Mouse (Mus musculus): ENCODE data around the gene Klc1. TPM values are rescaled to one million over a fixed set of nuclear protein-coding genes. Genes with fewer than 3 reads are reported as not detected.

Gene Klc1
- total RNA-seq, 2 experiments from 2014 or later: 826 to 832 TPM

DNA sequence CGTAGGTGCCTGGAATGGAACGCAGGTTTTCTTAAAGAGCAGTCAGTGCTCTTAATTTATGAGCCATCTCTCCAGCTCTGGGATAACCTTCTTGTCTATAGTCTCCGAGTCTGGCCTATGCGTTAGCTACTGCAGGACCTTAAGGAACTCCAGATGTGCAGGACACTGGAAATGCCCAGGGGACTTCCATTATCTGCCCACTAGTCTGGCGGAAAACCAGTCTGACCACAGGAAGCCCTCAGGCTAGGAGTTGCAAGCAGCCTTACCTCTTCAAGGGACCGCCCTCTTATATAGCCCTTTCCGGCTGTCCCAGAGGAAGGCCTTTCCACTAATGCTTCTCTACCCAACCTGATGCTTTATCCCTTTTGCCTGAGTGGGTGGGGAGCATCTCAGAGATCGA, 17.3 kb upstream of the Klc1 start:
- no peak for DNase-seq (ENCODE audit: low spot score in 2 of 2)

DNA sequence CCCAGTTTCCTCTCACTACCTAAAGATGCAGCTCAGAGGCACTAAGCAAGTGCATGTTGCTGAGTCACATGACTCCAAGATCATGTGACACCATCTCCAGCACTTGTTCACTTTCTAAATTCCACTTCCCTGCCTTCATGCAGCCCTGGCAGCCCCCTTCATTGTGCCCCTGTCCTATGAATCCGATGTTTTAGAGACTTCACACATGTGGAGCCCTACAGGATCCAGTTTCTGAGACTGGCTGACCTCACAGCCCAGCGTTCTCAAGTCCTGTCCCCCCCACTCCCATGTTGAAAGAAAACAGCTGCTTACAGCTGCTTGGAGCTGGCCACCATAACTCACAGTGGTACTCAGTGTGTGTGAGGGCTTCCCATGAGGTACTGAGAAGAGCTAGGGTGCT, 15.2 kb upstream of the Klc1 start:
- no peak for DNase-seq (ENCODE audit: low spot score in 2 of 2)

DNA sequence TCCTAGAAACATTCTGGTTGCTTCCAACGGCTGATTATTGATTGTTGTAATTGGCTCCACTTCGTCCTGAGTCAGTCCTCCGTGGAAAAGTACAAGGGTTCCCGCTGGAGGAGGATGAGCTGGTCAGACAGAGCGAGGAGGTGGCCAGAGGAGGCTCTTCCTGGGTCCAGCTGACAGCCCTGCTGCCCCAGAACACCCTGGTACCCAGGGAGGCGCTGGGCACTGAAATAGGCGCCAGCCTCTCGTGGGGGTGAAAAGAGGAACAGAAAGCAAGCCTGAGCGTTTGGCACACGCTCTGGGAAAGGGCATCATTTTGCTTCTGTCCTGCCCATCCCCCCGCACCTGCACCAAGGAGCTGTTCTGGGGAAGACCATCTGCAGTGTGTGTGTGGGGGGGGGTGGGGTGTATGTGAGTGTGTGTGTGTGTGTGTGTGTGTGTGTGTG, 14.6 kb upstream of the Klc1 start:
- DNase-seq (ENCODE audit: low spot score in 2 of 2): no peak

DNA sequence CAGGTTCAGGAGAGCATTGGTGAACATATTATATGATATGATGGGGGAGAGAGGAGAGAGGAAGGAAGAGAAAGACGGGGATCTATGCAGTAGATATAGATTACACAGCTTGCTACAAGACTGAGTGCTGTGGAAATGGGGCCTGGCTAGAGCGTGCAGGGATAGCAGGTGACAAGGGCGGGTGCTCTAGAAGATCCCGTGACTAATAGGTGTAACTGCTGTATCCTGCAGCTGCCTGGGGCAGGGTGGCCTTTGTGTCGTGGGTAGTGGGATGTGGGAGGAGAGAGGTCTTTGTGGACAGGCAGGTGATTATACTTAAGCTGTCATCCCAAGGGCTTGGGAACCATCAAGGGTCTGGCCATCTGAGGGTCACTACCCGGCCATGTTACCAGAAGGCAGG, 13.4 kb upstream of the Klc1 start:
- DNase-seq (ENCODE audit: low spot score in 2 of 2): no peak

DNA sequence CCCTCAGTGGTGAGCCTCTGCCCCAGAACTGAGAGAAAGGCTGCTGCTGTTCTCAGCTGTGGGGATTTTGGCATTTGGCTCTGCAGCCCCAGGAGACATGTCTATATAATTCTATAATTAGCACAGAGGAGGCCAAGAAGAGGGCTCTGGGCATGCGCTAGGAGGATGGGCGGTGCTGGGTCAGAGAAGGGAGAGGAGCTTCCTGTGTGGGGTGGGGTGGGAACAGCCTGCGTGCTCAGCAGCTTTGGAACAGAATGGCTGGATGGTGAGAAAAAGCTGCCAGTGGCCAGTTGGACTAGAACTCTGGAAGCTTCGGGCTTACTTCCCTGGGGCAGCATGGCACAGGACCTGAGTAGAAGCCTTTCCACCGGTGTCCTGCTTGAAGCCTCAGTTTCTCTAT, 12.6 kb upstream of the Klc1 start:
- DNase-seq (ENCODE audit: low spot score in 2 of 2): no peak

DNA sequence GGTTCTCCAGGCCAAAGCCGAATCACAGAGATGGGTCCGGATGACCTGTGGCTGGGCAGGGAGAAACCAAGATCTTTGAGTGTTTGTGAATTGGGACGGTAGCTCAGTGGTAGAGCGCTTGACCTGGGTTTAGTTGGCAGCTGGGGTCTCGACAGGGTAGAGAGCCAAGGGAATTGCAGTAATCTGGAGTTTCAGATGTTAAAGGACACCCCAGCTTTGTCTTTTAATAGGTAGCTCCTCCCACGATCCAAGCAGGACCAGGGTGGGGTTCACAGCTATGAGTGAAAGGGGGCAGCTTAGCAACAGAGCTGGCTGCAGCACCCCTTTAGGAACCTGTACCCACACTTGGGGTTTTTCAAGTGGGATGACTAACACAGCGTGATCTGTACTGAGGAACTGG, 11.2 kb upstream of the Klc1 start:
- no peak for DNase-seq (ENCODE audit: low spot score in 2 of 2)

DNA sequence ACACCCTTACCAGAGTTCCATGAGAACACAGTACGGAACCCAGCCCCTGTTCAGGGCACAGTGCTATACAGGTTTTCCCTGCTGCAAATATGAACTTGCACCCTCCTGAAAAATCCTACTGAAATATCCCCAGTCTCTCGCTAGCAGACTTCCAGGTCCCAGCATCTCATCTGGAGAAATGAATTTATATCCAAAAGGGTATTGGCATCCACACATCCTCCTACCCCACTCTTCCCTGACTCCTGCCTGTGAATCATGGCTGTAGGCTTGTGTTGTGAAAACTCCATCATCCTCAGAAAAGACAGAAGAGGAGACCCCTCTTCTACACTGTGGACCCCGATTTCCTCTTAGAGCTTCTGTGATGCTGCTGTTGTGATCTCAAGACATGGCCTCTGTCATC, 7.9 kb upstream of the Klc1 start:
- no peak for DNase-seq (ENCODE audit: low spot score in 2 of 2)

DNA sequence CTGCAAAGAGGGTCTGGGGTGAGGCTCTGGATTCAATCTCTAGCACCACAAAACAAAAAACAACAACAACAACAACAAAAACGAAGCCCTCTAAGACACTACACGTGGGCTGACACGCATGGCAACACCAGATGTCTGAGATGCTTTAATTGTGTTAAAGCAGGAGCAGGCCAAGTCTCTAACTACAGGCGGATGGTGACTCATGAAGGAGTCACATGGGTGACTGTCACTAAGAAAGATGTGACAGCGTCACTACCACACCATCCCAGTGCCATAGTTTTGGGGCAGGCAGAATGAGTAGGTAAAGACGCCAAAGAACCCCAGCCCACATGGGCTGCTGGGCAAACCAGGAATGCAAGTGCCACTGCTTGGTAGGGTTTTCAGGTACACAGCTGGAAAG, 6.2 kb upstream of the Klc1 start:
- no peak for DNase-seq (ENCODE audit: low spot score in 2 of 2)

DNA sequence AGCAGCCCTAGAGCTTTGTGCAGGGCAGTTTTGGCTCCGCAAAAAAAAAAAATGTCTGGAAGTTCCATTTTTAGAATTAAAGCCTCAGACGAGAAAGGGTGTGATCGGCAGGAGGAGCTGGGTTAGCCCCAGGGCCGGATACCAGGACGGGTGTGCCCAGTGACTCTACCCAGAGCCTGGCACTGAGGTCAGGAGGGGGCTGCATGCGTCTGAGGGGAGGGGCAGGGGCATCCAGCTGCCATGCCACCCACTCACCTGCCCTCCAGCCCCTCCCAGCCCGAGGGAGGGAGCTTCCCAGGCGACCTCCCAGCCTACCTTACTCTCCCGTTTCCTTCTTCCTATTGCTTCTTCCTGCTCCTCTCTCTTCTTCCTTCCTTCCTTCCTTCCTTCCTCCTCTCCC, 5.3 kb upstream of the Klc1 start:
- DNase-seq (ENCODE audit: low spot score in 2 of 2): no peak

DNA sequence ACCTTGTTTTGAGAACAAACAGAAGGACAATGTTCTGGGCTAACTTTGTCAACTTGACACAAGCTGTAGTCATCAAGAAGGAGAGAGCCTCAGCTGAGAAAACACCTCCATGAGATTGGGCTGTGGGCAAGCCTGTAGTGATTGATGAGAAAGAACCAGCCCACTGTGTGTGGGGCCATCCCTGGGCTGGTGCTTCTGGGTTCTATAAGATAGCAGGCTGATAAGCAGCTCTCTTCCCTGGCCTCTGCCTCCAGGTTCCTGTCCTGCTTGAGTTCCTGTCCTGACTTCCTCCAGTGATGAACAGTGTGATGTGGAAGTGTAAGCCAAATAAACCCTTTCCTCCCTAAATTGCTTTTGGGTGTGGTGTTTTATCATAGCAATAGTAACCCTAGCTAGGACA, 3.9 kb upstream of the Klc1 start:
- DNase-seq (ENCODE audit: low spot score in 2 of 2): no peak

DNA sequence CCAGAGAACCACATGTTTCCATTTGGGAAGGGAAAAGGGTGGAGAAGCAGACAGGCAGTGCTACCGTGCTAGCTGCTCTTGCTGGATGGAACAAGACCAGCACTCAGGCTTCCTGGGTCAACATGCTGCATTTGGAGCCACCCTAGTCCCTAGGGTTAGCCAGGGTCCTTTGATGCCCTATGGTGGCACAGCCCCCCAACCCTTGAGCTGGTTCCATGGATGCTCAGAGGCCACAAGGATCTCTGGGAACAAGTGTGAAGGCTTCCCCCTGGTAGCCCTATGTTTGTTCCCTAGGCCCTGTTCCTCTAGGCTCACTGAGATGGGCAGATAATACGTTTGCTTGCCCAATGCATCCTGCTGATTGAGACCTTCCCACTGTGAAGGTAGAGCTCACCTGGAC, 3.4 kb upstream of the Klc1 start:
- DNase-seq (ENCODE audit: low spot score in 2 of 2): no peak

DNA sequence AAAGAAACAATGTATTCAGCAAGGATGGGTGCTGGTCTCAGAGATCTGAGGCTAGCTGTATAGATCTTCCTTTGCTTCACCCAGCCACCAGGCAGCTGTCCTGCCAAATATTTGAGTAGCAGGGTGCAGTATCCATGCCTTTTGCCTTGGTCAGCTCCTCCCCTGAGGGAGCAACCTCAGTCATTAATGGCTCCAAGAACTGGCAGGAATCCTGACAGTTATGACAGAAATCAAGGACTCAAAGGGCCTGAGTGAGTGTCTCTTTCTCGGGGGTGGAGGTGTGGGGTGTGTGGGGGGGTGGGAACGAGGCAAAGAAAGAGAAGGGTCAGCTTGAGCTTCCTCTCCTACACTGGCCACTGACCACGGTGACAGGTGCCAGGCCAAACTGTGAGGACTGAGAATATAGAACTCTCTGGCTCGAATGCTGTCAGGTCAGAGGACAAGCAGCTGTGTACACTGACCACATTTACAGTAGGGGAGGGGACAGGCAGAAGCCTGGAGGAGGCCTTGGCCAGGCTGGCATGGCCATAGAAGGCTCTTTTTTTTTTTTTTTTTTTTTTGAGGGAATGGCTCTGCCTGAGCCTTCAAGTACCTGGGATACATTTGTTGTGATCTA, 2.5 kb upstream of the Klc1 start:
- DNase-seq (ENCODE audit: low spot score in 2 of 2): no peak

DNA sequence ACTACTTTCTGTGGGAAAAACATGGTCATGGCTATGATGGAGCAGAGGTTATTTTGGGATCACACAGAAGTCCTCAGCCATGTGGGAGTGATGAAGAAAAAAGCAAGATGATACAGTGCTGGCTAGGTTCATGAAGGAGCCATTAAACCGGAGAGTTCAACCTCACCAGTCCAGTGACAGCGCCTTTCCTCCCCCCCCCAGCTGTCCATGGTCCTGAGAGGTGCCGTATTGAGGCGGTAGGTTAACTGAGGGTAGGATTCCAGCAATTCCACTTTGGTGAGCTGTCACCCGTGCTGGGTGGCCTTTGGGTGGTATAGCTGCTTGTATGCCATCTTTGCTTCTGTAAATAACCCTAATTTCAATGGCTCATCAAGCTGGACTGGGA, 2.0 kb upstream of the Klc1 start:
- no peak for DNase-seq (ENCODE audit: low spot score in 2 of 2)

DNA sequence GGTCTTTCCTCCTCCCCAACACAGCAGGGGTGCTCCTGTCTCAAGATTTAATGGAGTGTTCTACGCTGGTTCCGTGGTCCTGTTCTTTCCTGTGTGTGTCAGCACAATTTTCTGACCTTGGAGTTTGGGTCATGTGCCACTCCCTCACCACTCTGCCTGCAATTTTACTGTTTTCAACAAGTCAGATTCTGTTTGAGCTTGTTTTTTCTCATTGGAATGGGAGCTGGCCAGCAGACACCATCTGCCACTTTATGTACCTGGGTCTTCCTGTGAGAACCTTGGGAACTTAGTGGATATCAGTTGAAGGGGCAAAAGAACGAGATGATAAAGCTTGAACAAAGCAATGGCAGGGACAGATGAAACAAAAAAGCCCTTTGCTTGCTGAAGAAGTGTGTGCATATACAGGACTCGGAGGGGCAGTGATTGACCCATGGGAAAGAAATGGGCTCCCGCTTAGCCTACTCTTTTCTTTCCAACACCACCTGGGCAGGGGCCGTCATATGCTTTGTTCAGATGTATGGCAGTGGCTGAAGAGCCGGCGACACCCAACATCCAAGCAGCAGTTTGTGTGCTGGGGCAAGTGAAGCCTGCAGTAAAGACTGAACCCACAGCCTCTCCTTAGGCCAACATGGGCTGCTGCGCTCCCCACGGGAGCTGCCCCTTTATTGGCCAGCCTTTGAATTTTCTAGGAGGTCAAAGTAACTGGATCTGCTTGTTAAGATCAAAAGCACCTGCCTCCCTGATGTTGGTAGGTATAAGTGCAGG, 906 bp upstream of the Klc1 start:
- no peak for DNase-seq (ENCODE audit: low spot score in 2 of 2)

DNA sequence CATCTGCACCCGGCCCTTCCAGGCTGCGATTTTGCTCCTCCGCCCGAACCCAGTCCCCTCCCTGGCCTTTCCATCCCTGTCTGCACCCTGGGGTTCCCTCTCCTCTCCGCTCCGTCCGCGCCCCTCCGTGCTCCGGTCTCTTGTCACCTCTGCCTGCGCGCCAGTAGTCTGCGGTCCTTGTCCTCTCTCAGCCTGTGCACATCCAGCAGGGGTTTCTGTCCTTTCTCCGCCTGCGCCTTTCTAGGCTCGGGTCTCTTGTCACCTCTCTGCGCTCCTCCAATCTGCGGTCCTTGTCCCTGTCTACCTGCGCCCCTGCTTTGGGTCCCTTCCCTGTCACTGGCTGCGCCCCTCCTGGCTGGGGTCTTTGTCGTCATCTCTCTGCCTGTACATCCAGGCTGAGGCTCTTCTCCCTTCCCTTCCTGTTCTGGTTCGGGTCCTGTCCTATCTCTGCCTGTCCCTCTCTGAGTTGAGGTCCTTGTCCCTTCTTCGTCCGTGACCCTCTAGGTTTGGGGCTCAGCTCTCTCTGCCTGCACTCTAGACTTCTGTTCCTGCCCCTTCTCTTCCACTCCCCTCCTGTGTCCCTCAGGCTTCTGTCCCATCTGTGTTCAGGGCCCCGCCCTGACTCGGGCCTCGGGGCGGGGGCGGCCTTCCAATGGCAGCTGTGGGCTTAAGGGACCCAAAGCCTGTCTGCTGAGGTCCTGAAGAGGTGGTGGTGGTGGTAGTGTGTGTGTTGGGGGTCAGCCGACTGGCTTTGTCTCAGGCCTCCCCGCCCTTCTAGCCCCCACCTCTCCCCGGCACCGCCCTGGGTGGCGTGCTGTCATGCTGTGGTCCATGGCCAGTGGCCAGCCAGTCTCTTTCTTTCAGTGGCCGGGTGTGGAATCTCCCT, 770 bp downstream of the Klc1 start:
- DNase-seq (ENCODE audit: low spot score in 2 of 2): peak; percentile 33 to 36

DNA sequence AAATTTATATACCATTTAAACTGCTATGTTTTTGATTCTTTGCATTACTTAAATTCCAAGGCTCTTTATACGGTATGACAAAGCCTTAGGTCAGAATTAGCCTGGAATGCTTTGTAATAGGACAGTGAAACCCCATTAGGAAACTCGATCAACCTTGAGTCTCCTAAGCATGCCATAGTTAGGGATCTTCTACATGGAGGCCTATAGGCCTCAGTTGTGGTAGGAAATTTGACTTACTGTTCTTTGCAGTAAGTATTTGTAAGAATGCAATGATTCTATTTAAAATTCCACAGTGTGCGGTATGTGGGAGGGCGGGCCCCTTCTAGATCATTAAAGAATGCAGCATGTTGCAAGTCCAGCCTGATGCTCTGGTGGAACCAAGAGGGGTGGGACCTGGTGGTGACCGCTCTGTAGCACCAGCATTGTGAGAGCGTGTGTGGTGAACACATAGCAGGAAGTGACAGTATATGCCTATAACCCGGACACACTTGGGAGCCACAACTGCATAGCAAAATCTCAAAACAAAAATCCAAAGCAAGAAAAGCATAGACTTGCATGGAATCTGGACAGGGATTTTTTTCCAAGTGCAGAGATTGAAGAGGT, 1.8 kb downstream of the Klc1 start:
- DNase-seq (ENCODE audit: low spot score in 2 of 2): no peak

DNA sequence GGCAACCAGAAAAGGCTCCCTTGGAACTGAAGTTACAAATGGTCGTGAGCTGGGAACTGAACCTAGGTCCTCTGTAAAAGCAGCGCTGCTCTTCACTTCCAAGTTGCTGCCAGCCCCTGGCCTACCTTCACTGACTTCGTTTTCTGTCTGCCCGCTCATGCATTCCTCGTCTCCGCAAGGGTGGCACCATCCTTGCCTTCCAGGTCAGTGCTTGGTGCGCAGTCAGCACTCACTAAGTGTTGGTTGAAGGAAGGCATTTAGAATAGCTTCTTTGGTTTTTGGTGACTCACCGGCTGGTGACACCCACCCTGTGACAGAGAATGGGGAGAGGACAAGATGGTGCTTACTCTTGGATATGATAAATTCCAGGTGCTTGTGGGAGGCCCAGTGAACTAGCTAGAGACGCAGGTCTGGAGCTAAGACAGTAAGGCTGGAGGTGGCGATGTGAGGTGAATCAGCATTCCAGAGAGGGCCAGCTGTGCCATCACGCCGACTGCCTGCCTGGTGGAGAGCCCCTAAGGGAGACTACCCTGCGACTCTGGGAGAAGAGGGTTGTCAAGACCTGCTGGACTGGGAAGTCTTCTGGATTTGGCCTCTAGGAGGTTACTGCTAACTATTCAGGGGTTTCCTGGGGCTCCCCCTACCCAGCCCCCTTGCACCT, 4.1 kb downstream of the Klc1 start:
- DNase-seq (ENCODE audit: low spot score in 2 of 2): no peak

DNA sequence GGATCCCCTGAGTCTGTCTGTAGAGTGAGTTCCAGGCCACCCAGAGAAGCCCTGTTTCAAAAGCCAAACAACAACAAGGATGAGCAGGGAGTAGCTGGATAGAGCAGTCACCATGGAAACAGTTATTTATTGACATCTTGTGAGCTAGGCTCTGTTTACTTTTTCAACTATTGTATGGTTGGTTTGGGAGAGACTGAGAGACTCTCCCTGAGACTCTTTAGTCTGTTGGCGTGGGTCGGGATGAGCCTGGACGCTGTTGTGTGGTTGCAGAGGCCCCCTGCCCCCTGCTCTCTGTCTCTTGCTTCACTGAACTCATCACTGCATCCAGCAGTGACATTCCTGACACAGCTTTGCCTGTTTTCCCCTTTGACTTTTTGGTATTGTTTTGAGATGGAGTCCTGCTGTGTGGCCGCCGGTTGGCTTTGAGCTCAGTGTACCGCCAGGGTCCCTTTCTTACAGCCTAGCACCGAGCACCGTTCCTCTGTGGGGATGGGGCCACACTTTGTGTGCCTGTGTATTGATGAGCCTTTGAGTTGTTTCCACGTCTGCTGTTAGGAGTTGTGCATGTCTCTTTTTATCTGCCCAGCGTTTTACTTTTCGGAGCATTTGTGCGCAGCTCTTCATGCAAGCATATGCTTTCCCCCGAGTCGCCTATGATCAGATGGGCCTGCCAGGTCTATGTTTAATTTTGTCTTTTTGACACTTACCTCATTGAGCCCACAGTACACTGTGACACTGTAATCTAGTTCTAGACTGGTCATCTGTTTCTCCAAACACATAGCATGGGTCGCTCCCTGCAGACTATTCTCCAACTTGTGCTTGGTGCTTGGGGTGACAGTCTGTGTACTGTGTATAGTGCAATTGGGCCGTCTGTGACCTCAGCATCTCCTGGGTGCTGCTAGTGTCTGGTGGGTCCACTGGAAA, 7.9 kb downstream of the Klc1 start:
- no peak for DNase-seq (ENCODE audit: low spot score in 2 of 2)

DNA sequence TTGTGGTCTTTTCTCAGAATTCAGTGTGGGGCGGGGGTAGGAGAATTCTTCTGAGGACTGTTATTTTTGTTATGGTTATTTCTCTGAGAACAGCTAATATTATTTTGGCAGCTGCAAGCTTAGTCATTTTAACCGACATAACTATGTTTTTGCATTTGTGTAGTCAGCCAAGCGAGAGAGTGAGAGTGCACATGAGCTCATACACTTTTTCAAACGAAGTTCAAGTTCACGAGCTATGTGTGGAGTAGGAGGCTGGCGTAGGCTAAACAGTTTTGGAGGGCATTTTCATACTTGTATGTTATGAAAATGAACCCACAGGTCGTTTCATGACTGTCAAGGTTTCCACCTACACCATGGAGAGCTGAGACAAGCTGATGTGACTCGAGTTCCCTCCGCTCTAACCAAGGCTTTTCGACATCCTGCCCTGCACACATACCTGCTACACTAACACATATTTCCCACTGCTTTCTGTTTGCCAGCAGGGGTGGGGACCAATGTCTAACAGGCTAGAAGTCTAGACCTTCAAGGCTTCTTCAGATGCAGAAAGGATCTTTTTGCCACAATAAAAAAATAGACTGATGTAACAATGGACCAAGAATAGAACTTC, 9.8 kb downstream of the Klc1 start:
- no peak for DNase-seq (ENCODE audit: low spot score in 2 of 2)

DNA sequence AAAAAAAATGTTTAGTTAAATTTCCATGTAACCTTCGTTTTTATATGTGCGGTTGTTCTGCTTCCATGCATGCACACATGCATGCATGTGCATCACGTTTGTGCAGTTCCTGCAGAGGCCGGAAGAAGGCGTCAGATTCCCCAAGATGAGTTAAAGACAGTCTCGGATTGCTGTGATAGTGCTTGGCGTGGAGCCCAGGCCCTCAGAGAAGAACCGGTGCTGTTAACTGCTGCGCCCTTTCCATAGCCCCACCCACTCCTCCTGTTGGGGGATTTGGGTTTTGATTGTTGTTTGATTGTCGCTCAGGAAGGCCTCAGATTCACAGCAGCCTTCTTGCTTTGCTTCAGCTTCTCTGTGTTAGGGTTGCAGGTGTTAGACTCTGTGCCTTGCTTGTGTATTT, 10.7 kb downstream of the Klc1 start:
- no peak for DNase-seq (ENCODE audit: low spot score in 2 of 2)
